Comparison of ENCODE assay signal across 15 mouse cellular contexts in the genomic region with DNA sequence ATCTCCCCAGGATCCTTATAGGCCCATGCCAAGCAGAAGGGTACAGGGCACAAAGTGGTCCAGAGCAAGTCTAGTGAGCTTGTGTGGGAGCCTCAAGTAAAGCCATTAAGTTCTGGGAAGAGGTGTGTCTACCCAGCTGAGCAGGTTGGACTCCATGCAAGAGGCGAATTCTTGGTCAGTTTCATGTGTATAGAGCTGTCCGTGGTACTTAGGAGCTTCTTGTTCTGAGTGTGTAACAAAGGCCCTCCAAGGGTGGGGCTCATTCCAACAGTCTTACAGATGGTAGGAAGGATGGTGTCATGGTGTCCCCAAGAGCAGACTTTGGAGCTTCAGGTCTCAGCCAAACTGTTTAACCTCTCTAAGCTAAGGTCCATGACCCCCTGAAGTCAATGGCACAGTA.
DNase-seq lines count a peak whose midpoint lies in the region; ATAC-seq and TF ChIP-seq lines count a peak whose summit lies in the region.
"Had no signal": no experiment of that assay in that cellular context is flagged by ENCODE, and none has a peak within 500 bp of the region (broad histone marks: within the 10 kb centered on the region; RNA-seq: fewer than 3 reads in every experiment).

No protein-coding gene starts in this region.

- no peaks in the 10 kb centered on the region for H3K36me3 ChIP-seq in forebrain, embryonic 13.5 days (ENCODE audit: poor library complexity, severe bottlenecking)
- no peaks in the 10 kb centered on the region for H3K36me3 ChIP-seq in forebrain, embryonic 11.5 days (ENCODE audit: control insufficient read depth, insufficient read depth, low read length)
- H3K36me3 ChIP-seq in liver, adult 2 months (ENCODE audit: control insufficient read depth, insufficient read depth, low read length): peaks cover 2% of the 10 kb centered on the region; the same call in 1 of the 2 replicates
- no peaks in the 10 kb centered on the region for H3K36me3 ChIP-seq in liver, embryonic 11.5 days (ENCODE audit: control insufficient read depth, insufficient read depth, low read length)
- no peaks in the 10 kb centered on the region for H3K36me3 ChIP-seq in heart, adult 2 months (ENCODE audit: control insufficient read depth, insufficient read depth, low read length)
- H3K36me3 ChIP-seq: heart, embryonic 15.5 days; limb, embryonic 12.5 days; midbrain, embryonic 12.5 days had no signal

- no peaks in the 10 kb centered on the region for H3K9me3 ChIP-seq in forebrain, embryonic 13.5 days (replicated peaks)
- no peaks in the 10 kb centered on the region for H3K9me3 ChIP-seq in forebrain, embryonic 11.5 days (ENCODE audit: control insufficient read depth, low read length)
- H3K9me3 ChIP-seq in liver, embryonic 11.5 days (ENCODE audit: control insufficient read depth, low read length): no peaks in the 10 kb centered on the region
- H3K9me3 ChIP-seq: heart, embryonic 15.5 days; limb, embryonic 12.5 days; midbrain, embryonic 12.5 days had no signal

- intact Hi-C loops in heart, adult 2 months (cut with DNase I): no loop called here

- TF ChIP-seq CTCF in liver, adult 2 months (IDR thresholded peaks at IDR 0.05; ENCODE audit: low read depth, low read length): no peak
- no peak for TF ChIP-seq CTCF in heart, adult 2 months (IDR thresholded peaks at IDR 0.05)

- no peak for TF ChIP-seq POLR2A in liver, adult 2 months (IDR thresholded peaks at IDR 0.05; ENCODE audit: extremely low read depth, insufficient read depth, low read length)
- TF ChIP-seq POLR2A in heart, adult 2 months (IDR thresholded peaks at IDR 0.05; ENCODE audit: insufficient read depth, low read depth, low read length): no peak

- no peak for ATAC-seq in forebrain, embryonic 13.5 days
- ATAC-seq in forebrain, embryonic 11.5 days (replicated peaks; ENCODE audit: low FRiP score): no peak
- ATAC-seq in liver, embryonic 11.5 days (replicated peaks; ENCODE audit: low FRiP score): no peak
- ATAC-seq: liver, postnatal 0 days had no signal

- H3K27me3 ChIP-seq in forebrain, embryonic 13.5 days: no peaks in the 10 kb centered on the region
- no peaks in the 10 kb centered on the region for H3K27me3 ChIP-seq in forebrain, embryonic 11.5 days (ENCODE audit: control insufficient read depth, insufficient read depth, low read length)
- no peaks in the 10 kb centered on the region for H3K27me3 ChIP-seq in liver, adult 2 months (ENCODE audit: control insufficient read depth, insufficient read depth, low read length)
- no peaks in the 10 kb centered on the region for H3K27me3 ChIP-seq in liver, embryonic 11.5 days (replicated peaks; ENCODE audit: control insufficient read depth, insufficient read depth, low read length)
- H3K27me3 ChIP-seq in heart, adult 2 months (ENCODE audit: control insufficient read depth, insufficient read depth, low read length): no peaks in the 10 kb centered on the region
- H3K27me3 ChIP-seq: heart, embryonic 15.5 days; midbrain, embryonic 12.5 days had no signal

- no peak for TF ChIP-seq EP300 in heart, adult 2 months (IDR thresholded peaks at IDR 0.05; ENCODE audit: insufficient read depth, low read depth, low read length)

- no peaks in the 10 kb centered on the region for H3K79me2 ChIP-seq in liver, adult 2 months (ENCODE audit: control insufficient read depth, insufficient read depth, low read length)
- H3K79me2 ChIP-seq in heart, adult 2 months (replicated peaks; ENCODE audit: control insufficient read depth, insufficient read depth, low read length): no peaks in the 10 kb centered on the region

- peaks cover 10% of the 10 kb centered on the region; the same call in 1 of the 2 replicates for H3K4me1 ChIP-seq in forebrain, embryonic 13.5 days
- H3K4me1 ChIP-seq in forebrain, embryonic 11.5 days (replicated peaks; ENCODE audit: control insufficient read depth, insufficient read depth, low read length): no peaks in the 10 kb centered on the region
- H3K4me1 ChIP-seq in liver, adult 2 months (ENCODE audit: control insufficient read depth, insufficient read depth, low read length): no peaks in the 10 kb centered on the region
- H3K4me1 ChIP-seq in liver, embryonic 11.5 days (replicated peaks; ENCODE audit: control insufficient read depth, insufficient read depth, low read length): no peaks in the 10 kb centered on the region
- no peaks in the 10 kb centered on the region for H3K4me1 ChIP-seq in heart, adult 2 months (ENCODE audit: control insufficient read depth, insufficient read depth, low read length)
- H3K4me1 ChIP-seq: heart, embryonic 15.5 days; limb, embryonic 12.5 days had no signal

- WGBS in forebrain, embryonic 13.5 days: 62% methylated on average over 2 of the region's 2 CpGs
- whole genome bisulfite sequencing in forebrain, embryonic 11.5 days: 68% methylated on average over 2 of the region's 2 CpGs
- WGBS in liver, adult 2 months: 87% methylated on average over 2 of the region's 2 CpGs
- WGBS in liver, embryonic 11.5 days: 62% methylated on average over 2 of the region's 2 CpGs
- WGBS in heart, adult 2 months: 62% methylated on average over 2 of the region's 2 CpGs

- no peak for DNase-seq in forebrain, embryonic 11.5 days (ENCODE audit: low spot score)
- peak; percentile 7 for DNase-seq in liver, adult 2 months (ENCODE audit: extremely low read depth, low read depth, low spot score)
- DNase-seq in liver, embryonic 11.5 days (ENCODE audit: low spot score): no peak
- DNase-seq in adipocyte (ENCODE audit: low spot score): peak; percentile 39
- DNase-seq in mesoderm, embryonic 11.5 days (ENCODE audit: low read depth, low spot score): peak; percentile 43
- DNase-seq in cerebellum, adult 9-11 months: no peak
- no peak for DNase-seq in heart, adult 2 months
- DNase-seq: kidney, adult 18-20 months; liver, postnatal 0 days; lung, postnatal 4 days had no signal

- H3K4me3 ChIP-seq in forebrain, embryonic 13.5 days: no peak overlapping the region
- H3K4me3 ChIP-seq in forebrain, embryonic 11.5 days (ENCODE audit: low read depth, low read length): no peak overlapping the region
- H3K4me3 ChIP-seq in liver, adult 2 months (ENCODE audit: insufficient read depth, low read depth, low read length): no peak overlapping the region
- H3K4me3 ChIP-seq in liver, embryonic 11.5 days (ENCODE audit: low read depth, low read length): no peak overlapping the region
- H3K4me3 ChIP-seq in heart, adult 2 months: no peak overlapping the region
- H3K4me3 ChIP-seq: erythroblast, embryonic 14.5 days; heart, embryonic 15.5 days; limb, embryonic 12.5 days; midbrain, embryonic 12.5 days had no signal

- no peak overlapping the region for H3K9ac ChIP-seq in forebrain, embryonic 13.5 days
- H3K9ac ChIP-seq in forebrain, embryonic 11.5 days (ENCODE audit: low read length): no peak overlapping the region
- no peak overlapping the region for H3K9ac ChIP-seq in liver, adult 2 months (ENCODE audit: low read depth, low read length)
- no peak overlapping the region for H3K9ac ChIP-seq in liver, embryonic 11.5 days (ENCODE audit: low read depth, low read length)
- H3K9ac ChIP-seq in heart, adult 2 months (ENCODE audit: low read depth, low read length): no peak overlapping the region
- H3K9ac ChIP-seq: heart, embryonic 15.5 days; limb, embryonic 12.5 days; liver, postnatal 0 days; midbrain, embryonic 12.5 days had no signal

- no peak overlapping the region for H3K4me2 ChIP-seq in forebrain, embryonic 13.5 days
- no peak overlapping the region for H3K4me2 ChIP-seq in forebrain, embryonic 11.5 days (ENCODE audit: low read depth, low read length, severe bottlenecking)
- no peak overlapping the region for H3K4me2 ChIP-seq in liver, embryonic 11.5 days
- H3K4me2 ChIP-seq: heart, embryonic 15.5 days; limb, embryonic 12.5 days; midbrain, embryonic 12.5 days had no signal

- H3K27ac ChIP-seq in forebrain, embryonic 13.5 days: peak overlapping the region; percentile 60; the same call in 1 of the 2 replicates
- H3K27ac ChIP-seq in forebrain, embryonic 11.5 days (ENCODE audit: low read depth, low read length): no peak overlapping the region
- no peak overlapping the region for H3K27ac ChIP-seq in liver, adult 2 months (replicated peaks; ENCODE audit: insufficient read depth, low read depth, low read length)
- no peak overlapping the region for H3K27ac ChIP-seq in liver, embryonic 11.5 days (ENCODE audit: low read depth, low read length)
- no peak overlapping the region for H3K27ac ChIP-seq in heart, adult 2 months
- H3K27ac ChIP-seq: heart, embryonic 15.5 days; limb, embryonic 12.5 days; midbrain, embryonic 12.5 days had no signal

Comparison
In these comparisons a context has a peak if more than half of its experiments do, and no peak if none do; other contexts are left out.
1. DNase-seq: peak in liver, adult 2 months (single experiment), adipocyte (single experiment) and mesoderm, embryonic 11.5 days (single experiment); none in forebrain, embryonic 11.5 days (single experiment), liver, embryonic 11.5 days (single experiment), cerebellum, adult 9-11 months (single experiment) and heart, adult 2 months (0 of 2).